Mouse (Mus musculus): ENCODE measurements around the gene B4galt5. TPM values are rescaled to one million over a fixed set of nuclear protein-coding genes. Genes with fewer than 3 reads are reported as not detected.

The B4galt5 gene
- total RNA-seq, 1 experiment, result 40.5 TPM

DNA sequence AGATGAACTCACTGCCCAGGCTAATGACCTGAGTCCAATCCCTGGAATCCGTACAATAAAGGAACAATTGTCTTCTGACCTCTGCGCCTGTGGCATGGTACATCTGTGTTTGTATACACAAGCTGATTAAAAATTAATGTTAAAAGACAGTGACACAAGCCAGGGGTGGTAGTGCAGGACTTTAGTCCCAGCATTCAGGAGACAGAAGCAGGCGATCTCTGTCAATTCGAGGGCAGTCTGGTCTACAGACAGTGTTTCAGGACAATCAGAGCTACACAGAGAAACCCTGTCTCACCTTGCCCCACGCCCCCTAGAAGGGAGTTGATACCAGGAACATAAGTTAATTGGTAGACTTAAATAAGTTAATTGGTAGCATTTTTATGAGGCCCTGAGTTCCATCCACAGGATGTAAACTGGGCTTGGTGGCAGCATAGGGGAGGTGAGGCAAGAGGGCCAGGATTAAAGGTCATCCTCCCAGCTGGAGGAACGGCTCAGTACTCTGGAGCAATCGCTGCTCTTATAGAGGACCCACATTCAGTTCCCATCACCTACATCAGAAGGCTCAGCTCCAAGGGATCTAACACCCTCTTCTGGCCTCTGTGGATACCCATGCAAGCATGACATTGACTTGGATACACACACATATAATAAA, 16.5 kb downstream of the B4galt5 start:
- no peak for DNase-seq (ENCODE audit: low read depth, low spot score)
- no peak overlapping the region for H3K4me3 ChIP-seq (ENCODE audit: insufficient read depth in 1 of 2, low read depth in 1 of 2, low read length in 2 of 2, poor library complexity in 1 of 2, severe bottlenecking in 1 of 2)
- no peaks in the 10 kb centered on the region for H3K9me3 ChIP-seq (ENCODE audit: control insufficient read depth, insufficient read depth, low read depth, low read length)
- no peak for TF ChIP-seq HCFC1 (IDR thresholded peaks at IDR 0.05; ENCODE audit: borderline replicate concordance, insufficient read depth, low read length)
- no peak overlapping the region for H3K9ac ChIP-seq (ENCODE audit: insufficient read depth, low read depth, low read length, poor library complexity, severe bottlenecking)
- H3K36me3 ChIP-seq (ENCODE audit: control insufficient read depth, insufficient read depth, low read length, poor library complexity, severe bottlenecking), result no peaks in the 10 kb centered on the region
- in situ Hi-C loops (cut with MboI; ENCODE audit: low sequenced_read_pairs in 2 of 2, unreplicated experiment in 2 of 2), result no loop called here
- H3K4me1 ChIP-seq (ENCODE audit: control insufficient read depth in 2 of 2, insufficient read depth in 2 of 2, low read length in 2 of 2, poor library complexity in 1 of 2), result peaks cover 2 to 16% of the 10 kb centered on the region in 2 experiments; a peak in 2 of 4 replicates
- no peak overlapping the region for H3K27ac ChIP-seq (ENCODE audit: insufficient read depth, low read depth, low read length, poor library complexity, severe bottlenecking)

DNA sequence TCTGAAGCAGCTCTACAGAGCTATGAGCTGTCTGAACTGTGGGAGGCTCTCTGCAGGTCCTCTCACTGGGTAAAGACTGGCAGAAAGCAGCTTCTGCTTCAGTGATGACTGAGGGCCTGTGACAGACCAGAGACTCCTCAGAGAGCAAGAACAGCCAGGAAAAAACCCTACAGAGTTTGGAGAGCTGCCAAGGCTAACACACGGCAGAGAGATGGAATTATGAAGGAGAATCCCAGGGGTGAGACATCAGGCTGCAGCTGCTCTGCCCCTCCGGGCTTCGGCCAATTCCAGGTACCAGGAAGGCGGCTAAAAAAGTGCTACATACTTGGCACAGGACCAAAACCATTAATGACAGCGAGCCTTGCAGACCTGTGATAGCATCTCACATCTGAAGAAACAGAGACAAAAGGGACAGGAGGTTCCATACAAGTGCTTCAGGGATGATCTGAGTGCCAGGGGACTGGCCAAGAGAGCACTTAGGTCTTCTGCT, 17.5 kb downstream of the B4galt5 start:
- Histone ChIP-seq H3K36me3 (ENCODE audit: control insufficient read depth, insufficient read depth, low read length, poor library complexity, severe bottlenecking) (no peaks in the 10 kb centered on the region), H3K9me3 (ENCODE audit: control insufficient read depth, insufficient read depth, low read depth, low read length) (no peaks in the 10 kb centered on the region), H3K27ac (ENCODE audit: insufficient read depth, low read depth, low read length, poor library complexity, severe bottlenecking) (no peak overlapping the region), H3K9ac (ENCODE audit: insufficient read depth, low read depth, low read length, poor library complexity, severe bottlenecking) (no peak overlapping the region), H3K4me1 (ENCODE audit: control insufficient read depth in 2 of 2, insufficient read depth in 2 of 2, low read length in 2 of 2, poor library complexity in 1 of 2) (peaks cover 2 to 18% of the 10 kb centered on the region in 2 experiments; a peak in 2 of 4 replicates), H3K4me3 (ENCODE audit: insufficient read depth in 1 of 2, low read depth in 1 of 2, low read length in 2 of 2, poor library complexity in 1 of 2, severe bottlenecking in 1 of 2) (no peak overlapping the region)
- TF ChIP-seq ZC3H11A (IDR thresholded peaks at IDR 0.05; ENCODE audit: borderline replicate concordance, low read depth, low read length) (no peak), ZNF384 (IDR thresholded peaks at IDR 0.05; ENCODE audit: low read depth, low read length) (no peak), HCFC1 (IDR thresholded peaks at IDR 0.05; ENCODE audit: borderline replicate concordance, insufficient read depth, low read length) (no peak), MAFK (IDR thresholded peaks at IDR 0.05; ENCODE audit: insufficient read depth, low read depth, low read length) (no peak), CHD2 (IDR thresholded peaks at IDR 0.05; ENCODE audit: low read depth, low read length) (no peak)
- in situ Hi-C loops (cut with MboI; ENCODE audit: low sequenced_read_pairs in 2 of 2, unreplicated experiment in 2 of 2), result no loop called here
- no peak for DNase-seq (ENCODE audit: low read depth, low spot score)

DNA sequence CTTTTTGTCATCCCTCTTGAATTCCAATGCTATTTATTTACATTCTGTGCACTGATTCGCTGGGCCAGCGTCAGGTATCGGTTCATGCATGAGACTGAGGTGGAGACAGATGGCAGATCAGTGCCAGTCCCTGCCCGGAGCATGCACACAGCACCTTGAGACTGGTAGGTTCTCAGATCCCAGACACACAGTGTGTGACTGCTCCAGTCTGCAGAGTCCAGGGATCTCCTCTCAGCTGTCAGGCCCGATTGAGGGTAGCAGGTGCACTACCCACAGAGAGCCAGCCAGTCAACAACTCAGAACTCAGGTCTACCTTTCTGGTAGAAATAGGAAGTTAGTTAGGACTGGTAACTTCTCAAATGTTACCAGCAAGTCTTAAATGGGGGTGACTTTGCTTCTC, 18.4 kb downstream of the B4galt5 start:
- Histone ChIP-seq H3K9me3 (ENCODE audit: control insufficient read depth, insufficient read depth, low read depth, low read length) (no peaks in the 10 kb centered on the region), H3K4me3 (ENCODE audit: insufficient read depth in 1 of 2, low read depth in 1 of 2, low read length in 2 of 2, poor library complexity in 1 of 2, severe bottlenecking in 1 of 2) (no peak overlapping the region), H3K36me3 (ENCODE audit: control insufficient read depth, insufficient read depth, low read length, poor library complexity, severe bottlenecking) (no peaks in the 10 kb centered on the region), H3K4me1 (ENCODE audit: control insufficient read depth in 2 of 2, insufficient read depth in 2 of 2, low read length in 2 of 2, poor library complexity in 1 of 2) (peaks cover 2 to 21% of the 10 kb centered on the region in 2 experiments; a peak in 2 of 4 replicates), H3K9ac (ENCODE audit: insufficient read depth, low read depth, low read length, poor library complexity, severe bottlenecking) (no peak overlapping the region), H3K27ac (ENCODE audit: insufficient read depth, low read depth, low read length, poor library complexity, severe bottlenecking) (no peak overlapping the region)
- no peak for DNase-seq (ENCODE audit: low read depth, low spot score)
- in situ Hi-C loops (cut with MboI; ENCODE audit: low sequenced_read_pairs in 2 of 2, unreplicated experiment in 2 of 2), result no loop called here
- TF ChIP-seq ZC3H11A (IDR thresholded peaks at IDR 0.05; ENCODE audit: borderline replicate concordance, low read depth, low read length), result no peak
- TF ChIP-seq ZNF384 (IDR thresholded peaks at IDR 0.05; ENCODE audit: low read depth, low read length), result no peak
- TF ChIP-seq HCFC1 (IDR thresholded peaks at IDR 0.05; ENCODE audit: borderline replicate concordance, insufficient read depth, low read length), result no peak
- TF ChIP-seq CHD2 (IDR thresholded peaks at IDR 0.05; ENCODE audit: low read depth, low read length), result no peak
- no peak for TF ChIP-seq MAFK (IDR thresholded peaks at IDR 0.05; ENCODE audit: insufficient read depth, low read depth, low read length)

DNA sequence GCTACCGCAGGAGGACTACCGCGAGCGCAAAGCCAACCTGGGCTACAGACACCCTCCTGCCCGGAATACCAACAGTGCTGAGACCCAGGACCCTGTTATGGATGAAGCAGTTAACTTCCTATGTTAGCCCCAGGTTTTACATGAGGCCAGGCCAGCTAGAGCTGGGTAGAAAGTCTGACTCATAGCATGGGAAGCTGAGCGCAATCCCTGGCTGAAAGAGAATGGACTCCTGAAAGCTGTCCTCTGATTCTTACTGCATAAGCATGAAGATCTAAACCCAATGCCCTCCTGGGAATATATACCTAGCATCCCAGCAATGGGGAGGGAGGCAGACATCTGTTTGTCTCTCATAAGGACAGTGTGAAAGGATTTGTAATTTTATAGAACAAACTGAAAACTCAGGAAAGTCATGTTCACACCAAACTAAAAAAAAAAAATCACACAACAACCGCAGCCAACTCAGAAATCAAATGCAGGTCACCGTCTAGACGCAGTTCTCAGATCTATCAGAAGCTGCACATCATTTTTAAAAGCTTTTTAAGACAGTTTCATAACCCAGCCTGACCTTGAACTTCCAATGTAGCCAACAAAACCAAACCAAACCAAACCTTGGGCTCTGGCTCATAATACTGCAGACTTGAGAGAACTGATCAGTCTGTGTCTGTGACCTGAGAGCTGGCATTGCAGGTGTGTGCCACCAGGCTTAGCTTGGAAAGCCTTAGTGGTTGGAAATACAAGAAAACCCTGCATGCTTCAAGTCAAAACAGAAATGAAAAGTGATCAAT, 19.3 kb downstream of the B4galt5 start:
- TF ChIP-seq CHD2 (IDR thresholded peaks at IDR 0.05; ENCODE audit: low read depth, low read length), result no peak
- no peak for TF ChIP-seq MAFK (IDR thresholded peaks at IDR 0.05; ENCODE audit: insufficient read depth, low read depth, low read length)
- no peak for TF ChIP-seq ZNF384 (IDR thresholded peaks at IDR 0.05; ENCODE audit: low read depth, low read length)
- no peak for TF ChIP-seq ZC3H11A (IDR thresholded peaks at IDR 0.05; ENCODE audit: borderline replicate concordance, low read depth, low read length)
- no peak for TF ChIP-seq HCFC1 (IDR thresholded peaks at IDR 0.05; ENCODE audit: borderline replicate concordance, insufficient read depth, low read length)
- in situ Hi-C loops (cut with MboI; ENCODE audit: low sequenced_read_pairs in 2 of 2, unreplicated experiment in 2 of 2), result no loop called here
- Histone ChIP-seq H3K36me3 (ENCODE audit: control insufficient read depth, insufficient read depth, low read length, poor library complexity, severe bottlenecking) (no peaks in the 10 kb centered on the region), H3K4me1 (ENCODE audit: control insufficient read depth in 2 of 2, insufficient read depth in 2 of 2, low read length in 2 of 2, poor library complexity in 1 of 2) (peaks cover 2 to 21% of the 10 kb centered on the region in 2 experiments; a peak in 2 of 4 replicates), H3K9me3 (ENCODE audit: control insufficient read depth, insufficient read depth, low read depth, low read length) (no peaks in the 10 kb centered on the region), H3K27ac (ENCODE audit: insufficient read depth, low read depth, low read length, poor library complexity, severe bottlenecking) (no peak overlapping the region), H3K4me3 (ENCODE audit: insufficient read depth in 1 of 2, low read depth in 1 of 2, low read length in 2 of 2, poor library complexity in 1 of 2, severe bottlenecking in 1 of 2) (no peak overlapping the region), H3K9ac (ENCODE audit: insufficient read depth, low read depth, low read length, poor library complexity, severe bottlenecking) (no peak overlapping the region)
- DNase-seq (ENCODE audit: low read depth, low spot score), result no peak
